Mouse (Mus musculus) mouse trophoblast stem cell (cell line): Measurements from ENCODE around the gene 6030458C11Rik.
"Not testable (repeated sequence)": the region's sequence is repeated elsewhere in the genome, so short reads cannot be mapped to it uniquely, and the experiment has no call there.

Experiments
- in situ Hi-C, 2 experiments: fragments of 300-500 bp; cut with MseI, MboI; formaldehyde crosslinking; loops; 2 replicates in 1 of 2; 3 replicates in 1 of 2; pipeline ENCODE4 v1.15.1; 2025

Gene 6030458C11Rik

GRCm38 (mm10) chr15:12822416-12823395 lies 1.7 kb downstream of the 6030458C11Rik start:
- in situ Hi-C loops = no loop called here

GRCm38 (mm10) chr15:12817592-12817991 lies 6.9 kb downstream of the 6030458C11Rik start:
- in situ Hi-C loops = no loop called here

DNA sequence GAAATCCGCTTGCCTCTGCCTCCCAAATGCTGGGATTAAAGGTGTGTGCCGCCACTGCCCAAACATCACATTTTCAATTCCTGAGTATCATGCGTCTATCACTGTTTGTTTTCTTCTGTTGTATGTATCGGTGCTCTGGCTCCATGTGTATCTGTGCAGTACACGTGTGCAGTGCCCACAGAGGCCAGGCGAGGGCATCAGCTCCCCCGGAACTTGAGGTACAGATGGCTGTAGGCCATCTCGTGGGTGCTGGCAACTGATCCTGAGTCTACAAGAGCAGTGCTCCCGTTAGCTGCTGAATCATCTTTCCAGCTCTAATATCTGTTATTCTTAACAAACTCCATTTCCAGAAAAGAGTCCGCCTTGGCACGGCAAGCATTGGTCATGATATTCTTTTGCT lies 11.8 kb downstream of the 6030458C11Rik start:
- in situ Hi-C loops = no loop called here

DNA sequence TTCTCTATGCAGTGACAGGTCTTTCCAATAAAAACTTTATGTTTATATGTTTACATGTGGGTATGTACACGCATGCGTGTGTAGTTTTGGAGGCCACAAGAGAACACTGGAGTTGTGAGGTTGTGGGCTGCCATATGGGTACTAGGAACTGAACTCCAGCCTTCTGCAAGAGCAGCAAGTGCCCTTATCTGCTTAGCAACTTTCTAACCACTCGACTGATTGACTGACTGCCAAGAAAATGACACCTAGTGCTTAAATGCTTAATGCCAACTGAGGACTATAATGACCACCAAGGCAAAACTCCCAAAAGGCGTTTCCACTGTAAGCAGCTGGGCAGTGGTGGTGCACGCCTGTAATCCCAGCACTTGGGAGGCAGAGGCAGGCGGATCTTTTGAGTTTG lies 15.1 kb downstream of the 6030458C11Rik start:
- in situ Hi-C loops = no loop called here

DNA sequence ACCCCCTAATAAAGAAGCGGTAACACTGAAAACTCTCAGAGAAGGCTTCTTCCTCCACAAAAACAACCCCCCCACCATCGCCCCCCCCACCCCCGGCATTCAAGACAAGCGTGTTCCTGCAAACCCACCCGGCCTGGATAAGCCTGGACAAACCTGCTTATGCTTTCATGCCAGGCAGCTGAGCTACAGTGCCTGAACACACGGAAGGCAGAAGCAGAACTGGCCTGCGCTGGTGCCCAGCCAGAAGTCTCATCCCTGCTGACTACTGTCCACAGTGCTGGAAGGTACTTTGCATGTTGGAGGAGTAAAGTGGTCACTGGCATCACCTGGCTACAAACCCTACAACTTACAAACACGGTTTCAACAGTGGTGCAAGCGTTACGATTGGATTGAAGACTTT lies 17.4 kb downstream of the 6030458C11Rik start:
- in situ Hi-C loops = no loop called here

DNA sequence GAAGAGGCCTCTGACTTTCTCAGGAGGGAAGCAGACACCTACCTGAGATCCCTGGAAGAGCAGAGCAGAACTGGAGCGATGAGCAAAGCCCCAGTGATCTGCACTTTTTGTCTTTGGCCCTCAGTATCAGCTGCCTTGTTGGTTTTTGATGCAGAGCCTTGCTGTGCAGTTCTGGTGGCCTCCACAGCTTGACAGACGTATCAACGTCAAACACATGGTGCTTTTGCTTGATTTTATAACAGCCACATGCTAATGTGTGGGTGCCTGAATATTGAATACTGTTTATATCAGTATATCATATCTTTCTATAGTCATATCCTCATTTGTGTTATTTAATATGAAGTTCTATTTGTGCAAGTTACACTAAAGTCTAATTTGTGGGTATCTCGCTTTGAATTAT lies 19.4 kb downstream of the 6030458C11Rik start:
- in situ Hi-C loops = no loop called here

- in situ Hi-C loops = not testable (repeated sequence)
These were observed 23.3 kb downstream of the 6030458C11Rik start for GRCm38 (mm10) chr15:12801142-12801506.

DNA sequence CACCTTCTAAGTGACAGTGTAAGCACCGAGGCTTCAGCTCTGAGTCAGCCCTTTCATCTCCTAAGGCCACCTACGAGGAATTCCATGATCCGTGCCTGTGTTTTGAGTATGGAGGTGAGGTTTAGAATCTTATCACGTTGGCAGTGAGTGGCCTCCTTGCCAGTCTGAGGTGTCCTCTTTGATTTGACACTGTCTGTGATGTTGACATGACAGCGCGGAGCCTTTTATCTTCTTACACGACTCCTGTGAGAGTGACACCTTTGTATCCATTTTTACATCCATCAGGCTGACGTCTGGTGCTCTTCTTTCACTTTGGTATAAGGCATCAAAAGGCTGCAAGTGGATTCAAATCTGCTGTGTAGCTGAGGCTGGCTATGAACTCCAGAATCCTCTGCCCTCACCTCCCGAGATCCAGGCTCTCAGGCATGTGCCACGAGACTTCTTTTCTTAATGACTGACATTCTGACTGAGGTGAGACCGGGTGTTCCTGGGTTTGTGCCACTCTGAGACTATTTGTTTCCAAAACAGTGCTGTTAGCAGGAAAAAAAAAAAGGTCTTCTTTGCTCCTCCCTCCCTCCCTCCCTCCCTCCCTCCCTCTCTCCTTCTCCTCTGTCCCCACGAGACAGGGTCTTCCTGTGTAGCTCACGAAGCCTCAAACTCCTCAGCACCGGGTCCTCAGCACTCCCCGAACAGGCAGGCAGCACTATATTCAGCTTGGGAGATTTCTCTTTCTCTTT lies 23.9 kb downstream of the 6030458C11Rik start:
- in situ Hi-C loops = no loop called here

DNA sequence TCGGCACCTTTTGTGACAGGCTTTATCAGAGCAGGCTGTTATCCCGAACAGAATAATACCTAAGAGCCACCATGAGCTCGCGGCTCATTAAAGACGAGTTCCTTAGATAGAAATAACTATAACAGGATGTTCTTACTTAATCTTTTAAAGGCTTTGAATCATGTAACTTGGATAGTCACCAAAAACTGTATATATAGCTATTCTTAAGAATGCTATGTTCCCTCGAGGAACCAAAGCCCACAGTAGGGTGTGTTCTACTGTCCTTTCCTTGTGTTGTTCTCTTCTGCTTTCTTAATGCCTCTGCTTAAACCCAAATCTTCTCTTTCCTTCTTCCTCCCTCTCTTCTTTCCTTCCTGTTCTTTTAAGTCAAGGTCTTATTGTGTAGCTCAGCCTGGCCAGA lies 26.4 kb downstream of the 6030458C11Rik start:
- in situ Hi-C loops = loop anchor here (5.0 to 10.0 kb wide), 2 partner anchors 421 to 423 kb away; no protein-coding TSS in a partner anchor

DNA sequence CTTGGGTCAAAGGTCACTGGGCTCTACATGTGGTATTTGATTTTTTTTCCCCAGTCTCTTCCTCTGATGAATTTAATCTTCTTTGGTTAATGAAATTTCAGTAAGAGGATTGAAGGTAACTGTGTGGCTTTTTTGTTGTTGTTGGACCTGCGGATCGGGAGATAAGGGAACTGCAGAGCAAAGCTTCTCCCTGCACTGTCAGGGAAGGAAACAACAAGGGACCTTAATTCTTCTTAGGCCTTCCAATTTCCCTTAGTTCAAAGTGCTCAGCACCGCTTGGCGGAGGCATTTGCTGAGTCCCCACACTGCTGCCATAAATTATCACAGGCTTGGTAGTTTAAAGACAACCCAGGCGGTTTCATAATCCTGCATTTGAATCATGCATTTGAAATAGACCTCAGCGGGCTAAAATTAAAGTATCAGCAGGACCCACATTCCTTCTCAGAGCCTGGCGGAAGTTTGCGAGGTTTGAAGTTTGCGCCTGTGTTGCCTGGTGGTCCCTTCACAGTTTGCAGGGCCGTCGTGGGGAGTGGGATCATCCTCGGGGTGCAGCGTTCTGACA lies 28.5 kb downstream of the 6030458C11Rik start:
- in situ Hi-C loops = loop anchor here (5.0 to 10.0 kb wide), 2 partner anchors 419 to 421 kb away; no protein-coding TSS in a partner anchor

GRCm38 (mm10) chr15:12795457-12795894 lies 29.0 kb downstream of the 6030458C11Rik start:
- in situ Hi-C loops = loop anchor here (5.0 to 10.0 kb wide), 2 partner anchors 418 to 421 kb away; no protein-coding TSS in a partner anchor

DNA sequence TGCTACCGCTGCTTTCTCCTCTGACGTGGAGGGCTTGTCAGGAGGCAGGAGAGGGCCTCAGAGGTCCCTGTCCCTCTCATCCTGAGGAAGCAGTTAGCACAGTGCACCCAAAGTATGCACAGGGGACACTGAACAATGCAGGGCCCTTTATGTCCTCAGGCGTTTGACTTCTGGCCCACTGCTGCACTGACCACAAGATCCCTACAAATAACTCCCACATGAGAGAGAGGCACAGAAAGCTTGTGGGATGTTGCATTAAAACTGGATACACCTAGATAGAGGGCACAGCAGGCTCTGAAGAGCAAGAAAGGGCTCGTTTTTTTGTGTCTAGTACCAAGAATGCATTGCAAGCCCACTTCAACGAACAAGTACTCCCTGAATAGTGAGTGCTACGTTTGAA lies 30.1 kb downstream of the 6030458C11Rik start:
- in situ Hi-C loops = loop anchor here (5.0 to 10.0 kb wide), 3 partner anchors 207 to 420 kb away; no protein-coding TSS in a partner anchor

- in situ Hi-C loops = no loop called here
These were observed 35.0 kb downstream of the 6030458C11Rik start for GRCm38 (mm10) chr15:12789406-12789867.

DNA sequence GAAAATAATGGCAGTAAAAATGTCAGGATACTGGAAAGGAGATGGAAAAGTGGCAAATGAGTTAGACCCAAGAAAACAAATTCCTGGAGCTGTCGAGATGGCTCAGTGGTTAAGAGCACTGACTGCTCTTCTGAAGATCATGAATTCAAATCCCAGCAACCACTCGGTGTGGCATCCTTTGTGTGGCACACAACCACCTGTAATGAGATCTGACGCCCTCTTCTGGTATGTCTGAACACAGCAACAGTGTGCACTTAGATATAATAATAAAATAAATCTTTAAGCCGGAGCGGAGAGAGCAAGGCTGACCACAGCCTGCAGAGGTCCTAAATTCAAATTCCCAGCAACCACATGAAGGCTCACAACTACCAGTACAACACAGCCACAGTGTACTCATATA lies 35.9 kb downstream of the 6030458C11Rik start:
- in situ Hi-C loops = no loop called here

GRCm38 (mm10) chr15:12781729-12782326 lies 42.6 kb downstream of the 6030458C11Rik start:
- in situ Hi-C loops = no loop called here

DNA sequence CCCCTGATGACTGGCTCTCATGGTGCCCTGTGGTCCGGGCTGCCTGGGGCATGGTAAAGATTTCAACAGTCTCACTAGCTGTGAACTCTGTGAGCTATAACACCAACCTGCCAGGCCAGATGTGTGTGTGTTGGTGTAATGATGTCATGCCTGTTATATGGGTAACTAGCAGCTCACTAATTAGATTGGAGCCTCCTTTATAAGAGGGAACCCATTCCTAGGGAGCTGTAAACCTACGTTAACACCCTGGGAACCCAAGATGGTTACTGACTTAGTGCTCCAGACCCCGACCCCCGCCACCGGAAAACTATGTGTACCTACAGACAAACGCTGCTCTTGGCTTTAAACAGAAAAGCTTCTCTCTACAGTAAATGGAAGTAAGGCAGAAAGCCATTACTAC lies 43.2 kb downstream of the 6030458C11Rik start:
- in situ Hi-C loops = no loop called here

- in situ Hi-C loops = no loop called here
These were observed 50.2 kb downstream of the 6030458C11Rik start for GRCm38 (mm10) chr15:12774149-12774753.

DNA sequence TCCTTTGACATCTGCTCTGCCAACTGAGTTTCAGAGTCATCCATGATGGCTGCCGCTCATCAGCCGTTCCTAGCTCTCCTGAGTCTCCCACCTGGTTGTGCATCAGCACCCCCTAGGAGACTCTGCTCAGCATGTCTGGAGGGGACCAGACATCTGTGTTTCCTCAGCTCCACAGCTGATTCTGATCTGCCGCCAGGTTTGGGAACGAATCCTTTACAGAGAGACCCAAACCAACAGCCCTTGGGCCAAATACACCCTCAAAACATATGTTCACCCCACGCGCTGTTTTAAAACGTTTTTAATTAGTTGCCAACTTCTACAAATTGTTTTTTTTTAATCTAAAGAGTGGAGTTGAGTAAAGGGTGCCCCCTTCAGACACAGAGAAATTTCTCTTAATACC lies 53.5 kb downstream of the 6030458C11Rik start:
- in situ Hi-C loops = no loop called here

DNA sequence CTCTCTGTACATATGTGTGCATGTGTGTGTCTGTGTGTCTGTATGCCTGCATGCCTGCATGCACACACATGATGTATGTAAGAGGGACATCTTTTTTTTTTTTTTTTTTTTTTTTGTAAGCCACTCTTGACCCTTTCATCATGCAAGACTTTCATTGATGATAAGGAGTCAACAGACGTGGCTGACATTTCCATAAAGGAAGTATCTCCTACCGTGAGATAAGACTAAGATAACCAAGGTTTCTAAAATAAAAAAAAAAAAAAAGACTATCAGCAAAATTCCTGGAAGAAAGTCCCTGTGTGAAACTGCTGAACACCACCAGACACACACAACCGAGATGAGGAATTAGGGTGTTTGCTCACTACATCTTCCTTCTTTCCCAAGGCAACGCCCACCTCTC lies 57.6 kb downstream of the 6030458C11Rik start:
- in situ Hi-C loops = no loop called here

DNA sequence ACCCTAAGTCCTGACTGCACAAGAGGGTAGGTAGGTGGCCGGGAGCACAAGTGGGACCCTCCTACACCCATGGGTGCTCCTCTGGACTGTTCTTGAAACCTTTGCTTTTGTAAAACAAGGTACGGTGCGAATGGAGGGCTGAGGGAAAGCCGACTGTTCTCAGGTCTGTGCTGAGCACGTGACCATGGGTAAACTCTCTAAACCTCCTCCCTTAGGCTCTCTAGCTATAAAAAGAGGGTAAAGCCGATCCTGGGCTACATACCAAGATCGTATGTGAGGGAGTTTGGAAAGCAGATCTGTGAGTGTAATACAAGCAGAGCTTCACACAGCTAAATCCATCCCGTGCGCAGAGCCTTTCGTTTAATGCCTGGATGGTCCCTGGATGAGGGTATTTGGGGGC lies 61.3 kb downstream of the 6030458C11Rik start:
- in situ Hi-C loops = no loop called here
